Mouse (Mus musculus) lung, postnatal 0 days (tissue): ENCODE measurements around the gene Mtr. TPM values are rescaled to one million over a fixed set of nuclear protein-coding genes. Genes with fewer than 3 reads are reported as not detected.

Experiments
- ATAC-seq: fragments of 200-750 bp; cut with Nextera tagmentation; 2 replicates; pipeline ENCODE4 v1.8.0; 2017; ENCODE audit warnings: moderate library complexity
- DNase-seq: peaks from one replicate; pipeline ENCODE4 v3.0.0-alpha.2; 2016; ENCODE audit warnings: low spot score
- H3K27ac ChIP-seq: fragments of 300-500 bp; sonication (generic); 2 replicates; pipeline ENCODE4 v1.5.1; 2014; ENCODE audit warnings: antibody characterized with exemption, mild to moderate bottlenecking, low read length, mixed read lengths
- H3K27me3 ChIP-seq: fragments of 300-500 bp; sonication (generic); replicated peaks from 2 replicates; pipeline ENCODE4 v1.6.1; 2014; ENCODE audit warnings: low read length, mixed read lengths; ENCODE audit not compliant: insufficient read depth
- H3K36me3 ChIP-seq: fragments of 300-500 bp; sonication (generic); 2 replicates; pipeline ENCODE4 v1.6.1; 2014; ENCODE audit warnings: low read length, mixed read lengths; ENCODE audit not compliant: insufficient read depth
- H3K4me1 ChIP-seq: fragments of 300-500 bp; sonication (generic); 2 replicates; pipeline ENCODE4 v1.6.1; 2014; ENCODE audit warnings: antibody characterized with exemption, low read depth, low read length, mixed read lengths; ENCODE audit not compliant: insufficient read depth
- H3K4me2 ChIP-seq: fragments of 300-500 bp; sonication (generic); replicated peaks from 2 replicates; pipeline ENCODE4 v1.6.1; 2014; ENCODE audit warnings: low read depth, mild to moderate bottlenecking, low read length, moderate library complexity, mixed read lengths
- H3K4me3 ChIP-seq: fragments of 300-500 bp; sonication (generic); 2 replicates; pipeline ENCODE4 v1.5.1; 2014; ENCODE audit warnings: low read depth, low read length
- H3K9ac ChIP-seq: fragments of 300-500 bp; sonication (generic); replicated peaks from 2 replicates; pipeline ENCODE4 v1.6.1; 2014; ENCODE audit warnings: low read depth, mild to moderate bottlenecking
- H3K9me3 ChIP-seq: fragments of 300-500 bp; sonication (generic); 2 replicates; pipeline ENCODE4 v1.6.1; 2016; ENCODE audit warnings: low read length, mixed read lengths
- CTCF ChIP-seq: IDR thresholded peaks from 2 replicates; pipeline ENCODE4 v1.5.1; 2016; ENCODE audit warnings: antibody characterized with exemption, mild to moderate bottlenecking
- EP300 ChIP-seq: IDR thresholded peaks from 2 replicates; pipeline ENCODE4 v1.6.1; 2016; ENCODE audit warnings: antibody characterized with exemption, mild to moderate bottlenecking, control low read depth
- WGBS: fragments of 180-500 bp; shearing (Covaris S2); extraction: QIAGEN DNeasy Blood & Tissue Kit; methylation state at CpG from one replicate; pipeline ENCODE4 v1.1.7; 2014; 5-methylcytosine and 5-hydroxymethylcytosine counted together
- polyA plus RNA-seq: library from polyadenylated mRNA; unstranded; fragments of >200 nt; fragmentation: Nextera tagmentation; extraction: Ambion mirVana; gene quantifications from 2 replicates; pipeline ENCODE4 v1.2.1, GENCODE M21; 2015

Gene Mtr
- polyA plus RNA-seq, 1 experiment from 2014 or later: 5.2 TPM

DNA sequence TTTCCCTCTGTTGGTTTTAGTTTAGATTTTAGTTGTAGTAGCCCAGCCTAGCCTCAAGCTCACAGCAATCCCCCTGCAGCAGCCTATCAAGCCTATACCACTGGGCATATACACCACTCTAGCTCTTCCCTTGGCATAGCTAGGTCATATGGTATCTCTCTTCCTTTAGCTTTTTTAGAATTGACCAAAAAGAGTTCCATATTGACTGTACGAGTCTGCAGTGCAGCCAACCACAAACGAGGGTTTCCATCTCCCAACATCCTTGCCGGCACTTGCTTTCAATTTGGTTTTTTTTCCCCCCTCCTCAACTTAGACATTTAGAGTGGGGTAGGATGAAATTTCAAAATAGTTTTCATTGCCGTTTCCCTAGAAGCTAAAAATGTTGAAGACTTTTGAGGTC is 95.5 kb downstream of the Mtr start:
- Histone ChIP-seq H3K4me3 (no peak overlapping the region), H3K9me3 (no peaks in the 10 kb centered on the region), H3K27me3 (no peaks in the 10 kb centered on the region), H3K9ac (no peak overlapping the region), H3K4me1 (no peaks in the 10 kb centered on the region), H3K27ac (no peak overlapping the region), H3K4me2 (no peak overlapping the region), H3K36me3 (no peaks in the 10 kb centered on the region)
- DNase-seq: no peak
- no peak for ATAC-seq
- WGBS: 87% methylated on average over 4 of the region's 4 CpGs
- no peak for TF ChIP-seq EP300
- TF ChIP-seq CTCF: no peak

DNA sequence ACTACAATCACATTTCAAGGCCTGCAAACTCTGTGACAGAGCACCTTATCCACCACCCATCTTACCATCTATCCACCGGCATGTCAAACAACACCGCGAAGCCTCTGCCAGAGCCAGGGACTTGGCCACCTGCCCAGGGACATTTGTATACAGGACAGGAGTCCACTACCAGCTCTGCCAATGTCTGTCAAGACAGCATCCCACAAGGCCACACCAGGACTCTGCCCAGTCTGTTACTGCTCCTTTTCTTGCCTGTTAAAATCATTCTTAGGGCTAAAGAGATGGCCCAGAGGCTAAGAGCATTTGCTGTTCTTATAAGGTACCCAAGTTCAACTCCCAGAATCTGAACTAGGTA is 97.8 kb downstream of the Mtr start:
- Histone ChIP-seq H3K9ac (no peak overlapping the region), H3K27ac (no peak overlapping the region), H3K36me3 (no peaks in the 10 kb centered on the region), H3K4me2 (no peak overlapping the region), H3K4me1 (no peaks in the 10 kb centered on the region), H3K4me3 (no peak overlapping the region), H3K9me3 (no peaks in the 10 kb centered on the region), H3K27me3 (no peaks in the 10 kb centered on the region)
- ATAC-seq (0 out of 2 replicates have a peak, but pooled peaks have one; percentile 23), DNase-seq (no peak)
- WGBS: 37% methylated on average over 3 of the region's 3 CpGs
- TF ChIP-seq EP300 (no peak), CTCF (no peak)

DNA sequence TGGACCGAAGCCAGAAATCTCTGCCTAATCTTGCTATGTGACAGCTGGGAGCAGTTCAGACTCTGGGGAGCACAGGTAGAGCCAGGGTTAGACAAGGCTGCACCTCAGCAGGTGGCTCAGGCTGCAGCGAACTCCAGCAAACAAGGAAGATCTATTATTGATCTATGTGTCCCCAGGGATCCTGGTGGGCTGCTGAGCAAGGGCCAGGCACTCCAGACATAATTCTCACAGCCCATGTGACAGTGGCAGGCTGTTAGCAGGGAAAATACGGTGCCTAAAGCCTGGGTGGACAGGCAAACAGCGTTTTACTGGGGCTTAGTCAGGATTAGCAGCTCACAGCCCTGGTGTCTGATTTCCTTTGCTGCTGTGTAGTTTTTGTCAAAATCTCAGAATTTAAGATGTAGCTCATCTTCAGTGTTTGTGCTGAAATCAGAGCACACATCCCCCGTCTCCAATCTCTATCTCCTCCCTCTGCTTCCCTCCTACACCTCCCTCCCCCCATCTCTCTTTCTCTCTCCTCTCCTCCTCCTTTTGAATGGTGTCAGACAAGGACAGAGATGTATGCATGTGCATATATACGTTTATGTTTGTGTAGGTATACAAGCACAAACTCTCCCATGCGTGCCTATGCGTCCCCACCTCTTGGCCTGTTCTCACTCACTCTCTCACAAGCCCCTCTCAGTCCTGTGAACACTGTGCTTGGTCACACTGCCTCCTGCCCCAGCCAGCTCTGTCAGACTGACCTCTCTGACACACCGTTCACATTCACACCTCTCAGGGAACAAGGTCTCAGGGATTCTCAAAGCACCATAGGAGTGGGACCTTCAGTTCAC is 98.4 kb downstream of the Mtr start:
- 37% methylated on average over 9 of the region's 9 CpGs for WGBS
- TF ChIP-seq CTCF (no peak), EP300 (no peak)
- Histone ChIP-seq H3K4me3 (no peak overlapping the region), H3K36me3 (no peaks in the 10 kb centered on the region), H3K27me3 (no peaks in the 10 kb centered on the region), H3K4me2 (no peak overlapping the region), H3K9me3 (no peaks in the 10 kb centered on the region), H3K4me1 (no peaks in the 10 kb centered on the region), H3K27ac (no peak overlapping the region), H3K9ac (no peak overlapping the region)
- ATAC-seq (0 out of 2 replicates have a peak, but pooled peaks have one; percentile 5), DNase-seq (no peak)

GRCm38 (mm10) chr13:12153922-12154321 is 104.0 kb downstream of the Mtr start:
- H3K4me3 ChIP-seq: no peak overlapping the region
- H3K4me2 ChIP-seq: no peak overlapping the region
- ATAC-seq: no peak
- H3K36me3 ChIP-seq: no peaks in the 10 kb centered on the region
- no peaks in the 10 kb centered on the region for H3K4me1 ChIP-seq
- H3K9me3 ChIP-seq: no peaks in the 10 kb centered on the region
- no peaks in the 10 kb centered on the region for H3K27me3 ChIP-seq
- H3K27ac ChIP-seq: no peak overlapping the region
- WGBS: 75% methylated on average over 11 of the region's 11 CpGs
- no peak overlapping the region for H3K9ac ChIP-seq
- no peak for DNase-seq
- TF ChIP-seq EP300 (no peak), CTCF (no peak)

GRCm38 (mm10) chr13:12146918-12147507 is 110.9 kb downstream of the Mtr start:
- 52% methylated on average over 6 of the region's 6 CpGs for WGBS
- ATAC-seq (peak; percentile 43), DNase-seq (peak; percentile 65)
- no peaks in the 10 kb centered on the region for H3K4me1 ChIP-seq
- no peak overlapping the region for H3K27ac ChIP-seq
- H3K36me3 ChIP-seq: no peaks in the 10 kb centered on the region
- no peak overlapping the region for H3K9ac ChIP-seq
- H3K27me3 ChIP-seq: no peaks in the 10 kb centered on the region
- H3K9me3 ChIP-seq: no peaks in the 10 kb centered on the region
- TF ChIP-seq EP300 (no peak), CTCF (no peak)
- no peak overlapping the region for H3K4me3 ChIP-seq
- no peak overlapping the region for H3K4me2 ChIP-seq

GRCm38 (mm10) chr13:12146402-12146801 is 111.5 kb downstream of the Mtr start:
- DNase-seq: no peak
- ATAC-seq: peak; percentile 33; the same call in 1 of the 2 replicates
- no peaks in the 10 kb centered on the region for H3K9me3 ChIP-seq
- H3K27ac ChIP-seq: no peak overlapping the region
- no peak for TF ChIP-seq CTCF
- no peak for TF ChIP-seq EP300
- H3K4me2 ChIP-seq: no peak overlapping the region
- no peaks in the 10 kb centered on the region for H3K4me1 ChIP-seq
- no peaks in the 10 kb centered on the region for H3K27me3 ChIP-seq
- H3K36me3 ChIP-seq: no peaks in the 10 kb centered on the region
- no peak overlapping the region for H3K4me3 ChIP-seq
- 43% methylated on average over 2 of the region's 2 CpGs for WGBS
- no peak overlapping the region for H3K9ac ChIP-seq
